Mouse (Mus musculus) hindbrain, embryonic 10.5 days (tissue): ENCODE data around the gene Heatr6. TPM values are rescaled to one million over a fixed set of nuclear protein-coding genes. Genes with fewer than 3 reads are reported as not detected.
A peak's percentile ranks its signal among the peaks of the same experiment; 100 is the strongest.

Source experiments
- DNase-seq: peaks from one replicate; pipeline ENCODE4 v3.0.0-alpha.2; 2017; ENCODE audit warnings: low spot score
- H3K27ac ChIP-seq: fragments of 300-500 bp; sonication (generic); 2 replicates; pipeline ENCODE4 v1.5.1; 2016; ENCODE audit warnings: mild to moderate bottlenecking, moderate library complexity
- H3K27me3 ChIP-seq: fragments of 300-500 bp; sonication (generic); 2 replicates; pipeline ENCODE4 v1.6.1; 2016; ENCODE audit warnings: mild to moderate bottlenecking; ENCODE audit not compliant: poor library complexity, insufficient read depth, severe bottlenecking
- H3K36me3 ChIP-seq: fragments of 300-500 bp; sonication (generic); 2 replicates; pipeline ENCODE4 v1.6.1; 2016; ENCODE audit warnings: mild to moderate bottlenecking, moderate library complexity
- H3K4me1 ChIP-seq: fragments of 300-500 bp; sonication (generic); replicated peaks from 2 replicates; pipeline ENCODE4 v1.6.1; 2016; ENCODE audit warnings: mild to moderate bottlenecking
- H3K4me3 ChIP-seq: fragments of 300-500 bp; sonication (generic); 2 replicates; pipeline ENCODE4 v1.5.1; 2016; ENCODE audit warnings: mild to moderate bottlenecking, moderate library complexity
- H3K9me3 ChIP-seq: fragments of 300-500 bp; sonication (generic); 2 replicates; pipeline ENCODE4 v1.6.1; 2016; ENCODE audit warnings: mild to moderate bottlenecking, moderate library complexity
- WGBS: fragments of 180-500 bp; shearing (Covaris S2); methylation state at CpG from one replicate; pipeline ENCODE4 v1.1.7; 2016; 5-methylcytosine and 5-hydroxymethylcytosine counted together
- polyA plus RNA-seq: library from polyadenylated mRNA; unstranded; fragments of >200 nt; fragmentation: Nextera tagmentation; extraction: Ambion mirVana; gene quantifications from 2 replicates; pipeline ENCODE4 v1.2.1, GENCODE M21; 2016

The Heatr6 gene
- polyA plus RNA-seq, 1 experiment from 2014 or later = 30.0 TPM

- no peaks in the 10 kb centered on the region for H3K36me3 ChIP-seq
- H3K4me3 ChIP-seq = no peak overlapping the region
- 0 out of 2 replicates have a peak, but pooled peaks cover 2% of the 10 kb centered on the region for H3K4me1 ChIP-seq
- 0 out of 2 replicates have a peak, but pooled peaks cover 6% of the 10 kb centered on the region for H3K27me3 ChIP-seq
- H3K27ac ChIP-seq = no peak overlapping the region
- H3K9me3 ChIP-seq = no peaks in the 10 kb centered on the region
- DNase-seq = no peak
- 46% methylated on average over 10 of the region's 10 CpGs for WGBS
These were observed 66.4 kb downstream of the Heatr6 start for GRCm38 (mm10) chr11:83819806-83820483.

GRCm38 (mm10) chr11:83826142-83826541 lies 72.6 kb downstream of the Heatr6 start:
- 84% methylated on average over 3 of the region's 3 CpGs for WGBS

GRCm38 (mm10) chr11:83828553-83829142 lies 75.2 kb downstream of the Heatr6 start:
- H3K9me3 ChIP-seq = no peaks in the 10 kb centered on the region
- H3K4me3 ChIP-seq = no peak overlapping the region
- WGBS = 82% methylated on average over 8 of the region's 8 CpGs
- H3K27ac ChIP-seq = no peak overlapping the region
- DNase-seq = no peak
- no peaks in the 10 kb centered on the region for H3K36me3 ChIP-seq
- no peaks in the 10 kb centered on the region for H3K4me1 ChIP-seq
- H3K27me3 ChIP-seq = no peaks in the 10 kb centered on the region

More at GRCm38 (mm10) chr11:83826142-83826541, 72.6 kb downstream of the Heatr6 start:
- Histone ChIP-seq H3K36me3 (no peaks in the 10 kb centered on the region), H3K27ac (no peak overlapping the region), H3K9me3 (no peaks in the 10 kb centered on the region), H3K4me3 (no peak overlapping the region), H3K27me3 (no peaks in the 10 kb centered on the region), H3K4me1 (no peaks in the 10 kb centered on the region)
- no peak for DNase-seq

GRCm38 (mm10) chr11:83832389-83832788 lies 78.9 kb downstream of the Heatr6 start:
- no peaks in the 10 kb centered on the region for H3K4me1 ChIP-seq
- H3K27ac ChIP-seq = no peak overlapping the region
- DNase-seq = peak; percentile 55
- H3K27me3 ChIP-seq = no peaks in the 10 kb centered on the region
- H3K4me3 ChIP-seq = no peak overlapping the region
- H3K9me3 ChIP-seq = no peaks in the 10 kb centered on the region
- 43% methylated on average over 8 of the region's 8 CpGs for WGBS
- no peaks in the 10 kb centered on the region for H3K36me3 ChIP-seq

Other genes starting within 250 kb of the Heatr6 start
- gene Heatr9, start 231.5 kb upstream of the Heatr6 start, polyA plus RNA-seq = 0.10 TPM in 1 of 2 replicates, not detected in the other
- not detected in 2 replicates for gene Ccl5, start 223.2 kb upstream of the Heatr6 start, polyA plus RNA-seq
- gene Ccl9, start 175.1 kb upstream of the Heatr6 start, polyA plus RNA-seq = 1.1 and 1.5 TPM in 2 replicates
- 1.9 and 3.0 TPM in 2 replicates for gene Ccl6, start 160.6 kb upstream of the Heatr6 start, polyA plus RNA-seq
- not detected in 2 replicates for gene Rpl9-ps1, start 108.1 kb upstream of the Heatr6 start, polyA plus RNA-seq
- gene Ccl3, start 104.3 kb upstream of the Heatr6 start, polyA plus RNA-seq = 1.2 and 1.3 TPM in 2 replicates
- 0.58 TPM in 1 of 2 replicates, not detected in the other for gene Ccl4, start 91.1 kb upstream of the Heatr6 start, polyA plus RNA-seq
- 0.31 TPM in 1 of 2 replicates, not detected in the other for gene Wfdc17, start 49.7 kb upstream of the Heatr6 start, polyA plus RNA-seq
- not detected in 2 replicates for gene Wfdc18, start 44.7 kb upstream of the Heatr6 start, polyA plus RNA-seq
- gene Wfdc21, start 6.8 kb upstream of the Heatr6 start, polyA plus RNA-seq = not detected in 2 replicates
- not detected in 2 replicates for gene Hnf1b, start 96.4 kb downstream of the Heatr6 start, polyA plus RNA-seq
- gene Ddx52, start 188.4 kb downstream of the Heatr6 start, polyA plus RNA-seq = 32.3 and 40.2 TPM in 2 replicates
- gene Synrg, start 210.7 kb downstream of the Heatr6 start, polyA plus RNA-seq = 11.3 and 15.9 TPM in 2 replicates